Mouse (Mus musculus) midbrain, embryonic 13.5 days (tissue): ENCODE data around the gene Tnip1. TPM values are rescaled to one million over a fixed set of nuclear protein-coding genes. Genes with fewer than 3 reads are reported as not detected.
A peak's percentile ranks its signal among the peaks of the same experiment; 100 is the strongest.
"Not testable (repeated sequence)": the region's sequence is repeated elsewhere in the genome, so short reads cannot be mapped to it uniquely, and the experiment has no call there.

Experiments
- ATAC-seq: fragments of 200-750 bp; cut with Nextera tagmentation; 2 replicates; pipeline ENCODE4 v1.8.0; 2017; ENCODE audit warnings: mild to moderate bottlenecking, moderate TSS enrichment, moderate library complexity
- H3K27ac ChIP-seq: fragments of 300-500 bp; sonication (generic); 2 replicates; pipeline ENCODE4 v1.5.1; 2015; ENCODE audit warnings: inconsistent platforms, mild to moderate bottlenecking, moderate library complexity
- H3K27me3 ChIP-seq: fragments of 300-500 bp; sonication (generic); 2 replicates; pipeline ENCODE4 v1.6.1; 2015; ENCODE audit warnings: mild to moderate bottlenecking, inconsistent platforms
- H3K36me3 ChIP-seq: fragments of 300-500 bp; sonication (generic); 2 replicates; pipeline ENCODE4 v1.6.1; 2015; ENCODE audit warnings: mild to moderate bottlenecking, inconsistent platforms
- H3K4me1 ChIP-seq: fragments of 300-500 bp; sonication (generic); replicated peaks from 2 replicates; pipeline ENCODE4 v1.6.1; 2015; ENCODE audit warnings: inconsistent platforms
- H3K4me2 ChIP-seq: fragments of 300-500 bp; sonication (generic); replicated peaks from 2 replicates; pipeline ENCODE4 v1.6.1; 2015; ENCODE audit warnings: moderate library complexity, mild to moderate bottlenecking, inconsistent platforms
- H3K4me3 ChIP-seq: fragments of 300-500 bp; sonication (generic); replicated peaks from 2 replicates; pipeline ENCODE4 v1.5.1; 2015; ENCODE audit warnings: mild to moderate bottlenecking, inconsistent platforms
- H3K9ac ChIP-seq: fragments of 300-500 bp; sonication (generic); replicated peaks from 2 replicates; pipeline ENCODE4 v1.6.1; 2015; ENCODE audit warnings: mild to moderate bottlenecking, inconsistent platforms
- H3K9me3 ChIP-seq: fragments of 300-500 bp; sonication (generic); 2 replicates; pipeline ENCODE4 v1.6.1; 2016; ENCODE audit warnings: mild to moderate bottlenecking, inconsistent platforms
- WGBS: fragments of 180-500 bp; shearing (Covaris S2); methylation state at CpG from one replicate; pipeline ENCODE4 v1.1.7; 2015; 5-methylcytosine and 5-hydroxymethylcytosine counted together
- polyA plus RNA-seq: library from polyadenylated mRNA; unstranded; fragments of >200 nt; fragmentation: Nextera tagmentation; extraction: Ambion mirVana; gene quantifications from 2 replicates; pipeline ENCODE4 v1.2.1, GENCODE M21; 2015

Tnip1 gene
- polyA plus RNA-seq, 1 experiment from 2014 or later, result 13.4 TPM

GRCm38 (mm10) chr11:54971365-54972048 is 8.8 kb upstream of the Tnip1 start:
- H3K9ac ChIP-seq, result no peak overlapping the region
- H3K9me3 ChIP-seq, result peaks cover 4% of the 10 kb centered on the region; the same call in 1 of the 2 replicates
- H3K4me1 ChIP-seq, result peaks cover 10% of the 10 kb centered on the region
- no peaks in the 10 kb centered on the region for H3K27me3 ChIP-seq
- H3K36me3 ChIP-seq, result no peaks in the 10 kb centered on the region
- no peak overlapping the region for H3K4me2 ChIP-seq
- no peak for ATAC-seq
- 79% methylated on average over 8 of the region's 8 CpGs for WGBS
- no peak overlapping the region for H3K4me3 ChIP-seq
- no peak overlapping the region for H3K27ac ChIP-seq

GRCm38 (mm10) chr11:54965234-54965633 is 2.5 kb upstream of the Tnip1 start:
- WGBS, result 86% methylated on average over 6 of the region's 6 CpGs
- Histone ChIP-seq H3K36me3 (no peaks in the 10 kb centered on the region), H3K9me3 (peaks cover 4% of the 10 kb centered on the region; the same call in 1 of the 2 replicates)

GRCm38 (mm10) chr11:54961921-54962320 is 796 bp downstream of the Tnip1 start:
- no peak for ATAC-seq
- Histone ChIP-seq H3K36me3 (no peaks in the 10 kb centered on the region), H3K4me1 (no peaks in the 10 kb centered on the region), H3K9ac (no peak overlapping the region), H3K4me3 (no peak overlapping the region), H3K9me3 (no peaks in the 10 kb centered on the region), H3K27ac (no peak overlapping the region), H3K27me3 (no peaks in the 10 kb centered on the region), H3K4me2 (no peak overlapping the region)
- WGBS, result 74% methylated on average over 3 of the region's 3 CpGs

More at GRCm38 (mm10) chr11:54965234-54965633, 2.5 kb upstream of the Tnip1 start:
- Histone ChIP-seq H3K4me1 (no peaks in the 10 kb centered on the region), H3K4me3 (no peak overlapping the region), H3K27me3 (no peaks in the 10 kb centered on the region), H3K27ac (no peak overlapping the region), H3K9ac (no peak overlapping the region), H3K4me2 (no peak overlapping the region)
- no peak for ATAC-seq

GRCm38 (mm10) chr11:54961164-54961850 is 1.4 kb downstream of the Tnip1 start:
- WGBS, result 76% methylated on average over 6 of the region's 6 CpGs
- Histone ChIP-seq H3K36me3 (no peaks in the 10 kb centered on the region), H3K9me3 (no peaks in the 10 kb centered on the region), H3K9ac (no peak overlapping the region), H3K4me3 (no peak overlapping the region), H3K4me2 (no peak overlapping the region), H3K4me1 (0 out of 2 replicates have a peak, but pooled peaks cover 1% of the 10 kb centered on the region), H3K27ac (no peak overlapping the region), H3K27me3 (no peaks in the 10 kb centered on the region)
- no peak for ATAC-seq

GRCm38 (mm10) chr11:54960251-54960650 is 2.5 kb downstream of the Tnip1 start:
- H3K4me2 ChIP-seq, result no peak overlapping the region
- no peaks in the 10 kb centered on the region for H3K27me3 ChIP-seq
- H3K9ac ChIP-seq, result no peak overlapping the region
- H3K27ac ChIP-seq, result no peak overlapping the region
- no peak for ATAC-seq
- H3K4me3 ChIP-seq, result no peak overlapping the region
- no peaks in the 10 kb centered on the region for H3K9me3 ChIP-seq
- H3K36me3 ChIP-seq, result no peaks in the 10 kb centered on the region
- 0 out of 2 replicates have a peak, but pooled peaks cover 3% of the 10 kb centered on the region for H3K4me1 ChIP-seq
- WGBS, result 88% methylated on average over 6 of the region's 6 CpGs

GRCm38 (mm10) chr11:54958571-54959073 is 4.1 kb downstream of the Tnip1 start:
- no peaks in the 10 kb centered on the region for H3K27me3 ChIP-seq
- no peak overlapping the region for H3K4me2 ChIP-seq
- H3K4me3 ChIP-seq, result no peak overlapping the region
- WGBS, result 58% methylated on average over 3 of the region's 3 CpGs
- H3K4me1 ChIP-seq, result peaks cover 19% of the 10 kb centered on the region
- H3K9ac ChIP-seq, result no peak overlapping the region
- H3K27ac ChIP-seq, result no peak overlapping the region
- ATAC-seq, result no peak
- H3K36me3 ChIP-seq, result no peaks in the 10 kb centered on the region
- no peaks in the 10 kb centered on the region for H3K9me3 ChIP-seq

GRCm38 (mm10) chr11:54957708-54958107 is 5.0 kb downstream of the Tnip1 start:
- H3K9me3 ChIP-seq, H3K27me3 ChIP-seq, H3K4me3 ChIP-seq, H3K9ac ChIP-seq, H3K27ac ChIP-seq, H3K4me2 ChIP-seq, H3K36me3 ChIP-seq, ATAC-seq: not testable (repeated sequence)
- WGBS, result 100% methylated on average over 3 of the region's 3 CpGs
- peaks cover 19% of the 10 kb centered on the region for H3K4me1 ChIP-seq

GRCm38 (mm10) chr11:54956912-54957311 is 5.8 kb downstream of the Tnip1 start:
- Histone ChIP-seq H3K27ac (no peak overlapping the region), H3K4me3 (no peak overlapping the region), H3K9me3 (no peaks in the 10 kb centered on the region), H3K4me1 (peaks cover 19% of the 10 kb centered on the region), H3K36me3 (no peaks in the 10 kb centered on the region), H3K9ac (no peak overlapping the region), H3K27me3 (no peaks in the 10 kb centered on the region), H3K4me2 (no peak overlapping the region)
- ATAC-seq, result no peak
- 64% methylated on average over 7 of the region's 7 CpGs for WGBS

- Histone ChIP-seq H3K9ac (peak overlapping the region; percentile 78), H3K27ac (peak overlapping the region; percentile 84), H3K36me3 (no peaks in the 10 kb centered on the region), H3K4me3 (peak overlapping the region; percentile 75), H3K9me3 (no peaks in the 10 kb centered on the region), H3K27me3 (no peaks in the 10 kb centered on the region), H3K4me2 (peak overlapping the region; percentile 67), H3K4me1 (peaks cover 19% of the 10 kb centered on the region)
- WGBS, result 1% methylated on average over 59 of the region's 59 CpGs
- ATAC-seq, result peak; percentile 98
Measured at GRCm38 (mm10) chr11:54955735-54956480, 6.8 kb downstream of the Tnip1 start.

GRCm38 (mm10) chr11:54955400-54955734 is 7.3 kb downstream of the Tnip1 start:
- 42% methylated on average over 10 of the region's 10 CpGs for WGBS
- peak overlapping the region; percentile 67 for H3K4me2 ChIP-seq
- not testable (repeated sequence) for H3K36me3 ChIP-seq, ATAC-seq, H3K9me3 ChIP-seq, H3K27me3 ChIP-seq
- H3K4me3 ChIP-seq, result peak overlapping the region; percentile 75
- peaks cover 19% of the 10 kb centered on the region for H3K4me1 ChIP-seq
- peak overlapping the region; percentile 84; the same call in 1 of the 2 replicates for H3K27ac ChIP-seq
- H3K9ac ChIP-seq, result peak overlapping the region; percentile 78

GRCm38 (mm10) chr11:54954716-54955115 is 8.0 kb downstream of the Tnip1 start:
- no peak for ATAC-seq
- H3K4me3 ChIP-seq, result no peak overlapping the region
- WGBS, result 86% methylated on average over 8 of the region's 8 CpGs
- H3K27ac ChIP-seq, result no peak overlapping the region
- H3K4me2 ChIP-seq, result no peak overlapping the region
- H3K9ac ChIP-seq, result no peak overlapping the region
- no peaks in the 10 kb centered on the region for H3K9me3 ChIP-seq
- H3K4me1 ChIP-seq, result peaks cover 19% of the 10 kb centered on the region
- H3K36me3 ChIP-seq, result no peaks in the 10 kb centered on the region
- H3K27me3 ChIP-seq, result no peaks in the 10 kb centered on the region

- Histone ChIP-seq H3K4me2 (peak overlapping the region; percentile 15; the same call in 1 of the 2 replicates), H3K4me3 (no peak overlapping the region), H3K4me1 (peaks cover 19% of the 10 kb centered on the region), H3K27ac (no peak overlapping the region), H3K36me3 (no peaks in the 10 kb centered on the region), H3K27me3 (no peaks in the 10 kb centered on the region), H3K9me3 (no peaks in the 10 kb centered on the region), H3K9ac (no peak overlapping the region)
- 27% methylated on average over 9 of the region's 9 CpGs for WGBS
- ATAC-seq, result no peak
Measured at GRCm38 (mm10) chr11:54953993-54954446, 8.7 kb downstream of the Tnip1 start.
